16 mouse cellular contexts compared by ENCODE assay signal in genomic region chr7:132439916-132440315, GRCm38 (mm10).
"Had no signal": no experiment of that assay in that cellular context is flagged by ENCODE, and none has a peak within 500 bp of the region (broad histone marks: within the 10 kb centered on the region; RNA-seq: fewer than 3 reads in every experiment).

No protein-coding gene starts in this region.

- H3K27me3 ChIP-seq: lung, embryonic 15.5 days; midbrain, embryonic 13.5 days; midbrain, embryonic 15.5 days; neural tube, embryonic 12.5 days had no signal

- H3K27ac ChIP-seq: lung, embryonic 15.5 days; macrophage; midbrain, embryonic 13.5 days; midbrain, embryonic 15.5 days; neural tube, embryonic 12.5 days had no signal

- H3K9me3 ChIP-seq: lung, embryonic 15.5 days; midbrain, embryonic 13.5 days; midbrain, embryonic 15.5 days; neural tube, embryonic 12.5 days had no signal

- H3K36me3 ChIP-seq: lung, embryonic 15.5 days; midbrain, embryonic 13.5 days; midbrain, embryonic 15.5 days; neural tube, embryonic 12.5 days had no signal

- H3K4me1 ChIP-seq: megakaryocyte, embryonic 14.5 days; midbrain, embryonic 13.5 days; midbrain, embryonic 15.5 days; neural tube, embryonic 12.5 days had no signal

- DNase-seq: lung, adult 2 months; lung, postnatal 14 days; lung, postnatal 36 days; right cerebral cortex, postnatal 14 days; spleen, adult 18-20 months; thymus, adult 18-20 months; thymus, postnatal 14 days; thymus, postnatal 36 days had no signal

- ATAC-seq: lung, postnatal 0 days; midbrain, embryonic 13.5 days; midbrain, embryonic 15.5 days had no signal

- H3K4me3 ChIP-seq: lung, embryonic 15.5 days; megakaryocyte, embryonic 14.5 days; midbrain, embryonic 13.5 days; midbrain, embryonic 15.5 days; neural tube, embryonic 12.5 days had no signal

- H3K9ac ChIP-seq: lung, embryonic 15.5 days; midbrain, embryonic 13.5 days; midbrain, embryonic 15.5 days; neural tube, embryonic 12.5 days had no signal

- H3K4me2 ChIP-seq: lung, embryonic 15.5 days; midbrain, embryonic 11.5 days; midbrain, embryonic 13.5 days; midbrain, embryonic 15.5 days; neural tube, embryonic 12.5 days had no signal
